Mouse (Mus musculus) stomach, embryonic 16.5 days (tissue): ENCODE data around the gene Ppp6r1. TPM values are rescaled to one million over a fixed set of nuclear protein-coding genes. Genes with fewer than 3 reads are reported as not detected.

Experiments used
- ATAC-seq: fragments of 200-750 bp; cut with Nextera tagmentation; 2 replicates; pipeline ENCODE4 v1.8.0; 2017; ENCODE audit warnings: moderate number of reproducible peaks, moderate TSS enrichment; ENCODE audit not compliant: insufficient read depth, low FRiP score
- H3K27ac ChIP-seq: fragments of 300-500 bp; sonication (generic); 2 replicates; pipeline ENCODE4 v1.5.1; 2014; ENCODE audit warnings: low read length
- H3K27me3 ChIP-seq: fragments of 300-500 bp; sonication (generic); 2 replicates; pipeline ENCODE4 v1.6.1; 2014; ENCODE audit warnings: low read length, control low read depth, mixed read lengths; ENCODE audit not compliant: control insufficient read depth, insufficient read depth
- H3K36me3 ChIP-seq: fragments of 300-500 bp; sonication (generic); 2 replicates; pipeline ENCODE4 v1.6.1; 2014; ENCODE audit warnings: low read length; ENCODE audit not compliant: control insufficient read depth, insufficient read depth
- H3K4me1 ChIP-seq: fragments of 300-500 bp; sonication (generic); 2 replicates; pipeline ENCODE4 v1.6.1; 2014; ENCODE audit warnings: low read length, control low read depth, mixed read lengths; ENCODE audit not compliant: control insufficient read depth, insufficient read depth
- H3K4me2 ChIP-seq: fragments of 300-500 bp; sonication (generic); 2 replicates; pipeline ENCODE4 v1.6.1; 2014; ENCODE audit warnings: low read depth, low read length, mixed read lengths
- H3K4me3 ChIP-seq: fragments of 300-500 bp; sonication (generic); replicated peaks from 2 replicates; pipeline ENCODE4 v1.5.1; 2014; ENCODE audit warnings: mild to moderate bottlenecking, low read length
- H3K9ac ChIP-seq: fragments of 300-500 bp; sonication (generic); 2 replicates; pipeline ENCODE4 v1.6.1; 2014; ENCODE audit warnings: low read length
- H3K9me3 ChIP-seq: fragments of 300-500 bp; sonication (generic); replicated peaks from 2 replicates; pipeline ENCODE4 v1.6.1; 2016; ENCODE audit warnings: low read length, control low read depth; ENCODE audit not compliant: control insufficient read depth
- WGBS: fragments of 180-500 bp; shearing (Covaris S2); extraction: QIAGEN DNeasy Blood & Tissue Kit; methylation state at CpG from one replicate; pipeline ENCODE4 v1.1.7; 2014; 5-methylcytosine and 5-hydroxymethylcytosine counted together
- polyA plus RNA-seq: library from polyadenylated mRNA; unstranded; fragments of >200 nt; fragmentation: Nextera tagmentation; extraction: Ambion mirVana; gene quantifications from 2 replicates; pipeline ENCODE4 v1.2.1, GENCODE M21; 2015

Gene Ppp6r1
- polyA plus RNA-seq, 1 experiment from 2014 or later: 3.8 TPM

GRCm38 (mm10) chr7:4641155-4641554 lies 17.7 kb downstream of the Ppp6r1 start:
- no peaks in the 10 kb centered on the region for H3K27me3 ChIP-seq
- H3K4me3 ChIP-seq: no peak overlapping the region
- no peak for ATAC-seq
- WGBS: 82% methylated on average over 11 of the region's 11 CpGs
- no peaks in the 10 kb centered on the region for H3K9me3 ChIP-seq
- H3K9ac ChIP-seq: no peak overlapping the region
- H3K4me2 ChIP-seq: no peak overlapping the region
- H3K27ac ChIP-seq: no peak overlapping the region
- peaks cover 27% of the 10 kb centered on the region for H3K36me3 ChIP-seq
- no peaks in the 10 kb centered on the region for H3K4me1 ChIP-seq

DNA sequence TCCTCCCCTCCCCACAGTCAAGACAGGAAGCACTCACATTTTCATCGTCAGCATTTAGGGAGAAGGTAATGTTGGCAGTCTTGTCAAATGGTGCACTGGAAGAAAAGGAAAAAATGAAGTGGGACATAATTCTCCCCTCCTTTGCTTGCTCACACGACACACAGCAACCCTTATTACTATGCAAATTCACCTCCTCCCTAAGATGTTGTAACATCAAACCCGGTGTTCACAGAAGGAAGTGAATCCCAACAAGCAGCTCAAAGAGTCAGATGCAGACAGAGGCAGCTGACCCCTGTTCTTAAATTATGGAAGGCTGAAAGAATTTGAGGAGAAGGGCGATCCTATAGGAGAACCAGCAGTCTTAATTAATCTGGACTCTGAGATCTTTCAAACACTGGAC lies 22.6 kb downstream of the Ppp6r1 start:
- peaks cover 23% of the 10 kb centered on the region; the same call in 1 of the 2 replicates for H3K36me3 ChIP-seq
- no peaks in the 10 kb centered on the region for H3K4me1 ChIP-seq
- no peaks in the 10 kb centered on the region for H3K27me3 ChIP-seq
- H3K4me2 ChIP-seq: no peak overlapping the region
- no peak overlapping the region for H3K4me3 ChIP-seq
- no peak for ATAC-seq
- no peak overlapping the region for H3K9ac ChIP-seq
- no peak overlapping the region for H3K27ac ChIP-seq
- 86% methylated on average over 4 of the region's 4 CpGs for WGBS
- H3K9me3 ChIP-seq: no peaks in the 10 kb centered on the region

DNA sequence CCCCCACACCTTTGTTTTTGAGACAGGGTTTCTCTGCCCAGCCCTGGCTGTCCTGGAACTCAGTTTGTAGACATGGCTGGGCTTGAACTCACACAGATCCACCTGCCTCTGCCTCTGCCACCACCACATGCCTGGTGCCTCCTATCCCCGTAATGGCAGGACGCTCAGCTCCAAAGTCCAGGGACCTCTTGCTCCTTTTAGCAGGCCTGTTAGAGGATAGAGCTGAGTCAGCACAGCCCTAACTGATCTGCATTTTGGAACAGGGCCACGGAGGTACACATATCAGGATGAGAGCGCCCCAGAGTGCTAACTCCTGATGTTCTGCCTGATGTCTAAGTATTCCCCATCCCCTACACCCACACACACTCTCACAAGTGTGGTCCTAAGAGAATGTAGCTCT lies 27.8 kb downstream of the Ppp6r1 start, which contains the start of gene Tmem86b:
TSS of gene Tmem86b (minus strand) at position 392 of the 400 bp plus-strand sequence.
- WGBS: 85% methylated on average over 4 of the region's 4 CpGs
- Histone ChIP-seq H3K4me1 (no peaks in the 10 kb centered on the region), H3K4me3 (no peak within 1 kb of the TSS), H3K27me3 (no peaks in the 10 kb centered on the region), H3K36me3 (0 out of 2 replicates have a peak, but pooled peaks cover 12% of the 10 kb centered on the region), H3K9me3 (no peaks in the 10 kb centered on the region), H3K9ac (no peak within 1 kb of the TSS), H3K4me2 (no peak within 1 kb of the TSS), H3K27ac (no peak within 1 kb of the TSS)
- peak; percentile 38; the same call in 1 of the 2 replicates for ATAC-seq

DNA sequence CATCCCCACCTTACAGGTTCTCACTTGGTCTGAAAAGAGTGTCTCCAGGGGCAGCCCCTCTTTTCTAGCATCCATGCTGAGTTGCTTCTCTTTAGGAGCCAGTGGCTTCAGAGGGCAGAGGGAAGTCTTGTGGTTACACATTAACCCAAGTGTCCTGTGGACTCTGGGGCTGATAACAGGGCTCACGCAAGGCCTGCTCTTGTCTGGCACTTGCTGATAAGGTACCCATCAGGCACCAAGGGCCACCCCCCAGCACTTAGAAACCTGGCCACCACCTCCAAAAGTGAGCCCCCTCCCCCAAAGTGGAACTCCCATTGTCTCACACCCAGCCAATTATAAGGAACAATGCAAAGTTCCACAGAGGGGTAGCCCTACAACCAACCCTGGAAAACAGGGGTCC lies 28.6 kb downstream of the Ppp6r1 start:
- WGBS: 78% methylated on average over 1 of the region's 1 CpGs
- no peak overlapping the region for H3K27ac ChIP-seq
- H3K9ac ChIP-seq: no peak overlapping the region
- H3K36me3 ChIP-seq: 0 out of 2 replicates have a peak, but pooled peaks cover 12% of the 10 kb centered on the region
- ATAC-seq: peak; percentile 51; the same call in 1 of the 2 replicates
- H3K9me3 ChIP-seq: no peaks in the 10 kb centered on the region
- no peak overlapping the region for H3K4me2 ChIP-seq
- H3K4me3 ChIP-seq: no peak overlapping the region
- no peaks in the 10 kb centered on the region for H3K4me1 ChIP-seq
- no peaks in the 10 kb centered on the region for H3K27me3 ChIP-seq

DNA sequence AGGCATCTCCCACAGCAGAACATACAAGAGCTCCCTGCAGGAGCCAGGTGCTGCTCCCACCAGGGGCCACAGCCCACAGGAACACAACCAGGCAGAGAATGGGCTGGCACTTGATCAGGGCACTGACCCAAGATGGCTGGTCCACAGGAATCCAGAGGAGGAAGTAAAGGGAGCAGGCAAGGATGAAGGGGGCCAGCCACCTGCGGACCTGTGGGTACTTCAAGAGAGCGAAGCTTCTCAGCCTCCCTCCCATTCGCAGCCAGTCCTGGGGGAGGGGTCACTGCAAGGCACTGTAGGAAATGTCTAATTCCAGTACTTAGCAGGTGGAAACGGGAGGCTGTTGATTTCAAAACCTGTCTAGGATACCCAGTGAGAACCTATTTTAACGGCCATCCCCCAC lies 29.2 kb downstream of the Ppp6r1 start:
- Histone ChIP-seq H3K9ac (no peak overlapping the region), H3K9me3 (no peaks in the 10 kb centered on the region), H3K4me2 (no peak overlapping the region), H3K27me3 (no peaks in the 10 kb centered on the region), H3K4me3 (no peak overlapping the region), H3K36me3 (0 out of 2 replicates have a peak, but pooled peaks cover 12% of the 10 kb centered on the region), H3K27ac (no peak overlapping the region), H3K4me1 (no peaks in the 10 kb centered on the region)
- ATAC-seq: no peak
- 81% methylated on average over 5 of the region's 5 CpGs for WGBS

GRCm38 (mm10) chr7:4625928-4626327 lies 32.9 kb downstream of the Ppp6r1 start:
- Histone ChIP-seq H3K4me3 (no peak overlapping the region), H3K36me3 (no peaks in the 10 kb centered on the region), H3K9ac (no peak overlapping the region), H3K4me2 (no peak overlapping the region), H3K27ac (no peak overlapping the region), H3K27me3 (no peaks in the 10 kb centered on the region), H3K4me1 (no peaks in the 10 kb centered on the region), H3K9me3 (no peaks in the 10 kb centered on the region)
- WGBS: 85% methylated on average over 2 of the region's 2 CpGs
- ATAC-seq: no peak

DNA sequence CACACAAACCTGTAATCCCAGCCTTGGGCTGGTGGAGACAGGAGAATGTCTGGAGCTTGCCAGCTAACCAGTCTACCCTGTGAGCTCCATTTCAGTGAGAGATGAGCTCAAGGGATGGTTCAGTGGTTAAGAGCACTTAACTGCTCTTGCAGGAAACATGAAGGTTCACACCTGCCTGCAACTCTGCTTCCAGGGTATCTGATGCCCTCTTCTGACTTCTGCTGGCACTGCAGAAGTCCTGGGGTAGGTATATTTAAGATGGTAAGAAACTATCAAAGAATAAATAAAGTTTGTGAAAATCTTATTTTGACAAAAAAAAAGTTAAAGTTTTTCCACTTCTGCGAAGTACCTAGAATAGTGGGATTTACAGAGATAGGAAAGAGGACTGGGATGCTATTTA lies 34.5 kb downstream of the Ppp6r1 start:
- WGBS: 46% methylated on average over 1 of the region's 1 CpGs

GRCm38 (mm10) chr7:4623544-4624189 lies 35.2 kb downstream of the Ppp6r1 start:
- H3K9ac ChIP-seq: no peak overlapping the region
- no peaks in the 10 kb centered on the region for H3K27me3 ChIP-seq
- no peak overlapping the region for H3K4me2 ChIP-seq
- H3K4me1 ChIP-seq: no peaks in the 10 kb centered on the region
- no peak overlapping the region for H3K27ac ChIP-seq
- no peaks in the 10 kb centered on the region for H3K36me3 ChIP-seq
- 18% methylated on average over 3 of the region's 4 CpGs for WGBS
- no peak overlapping the region for H3K4me3 ChIP-seq
- H3K9me3 ChIP-seq: no peaks in the 10 kb centered on the region
- ATAC-seq: no peak; the same call in 1 of the 2 replicates

More for the DNA sequence above, 34.5 kb downstream of the Ppp6r1 start:
- H3K4me3 ChIP-seq: no peak overlapping the region
- H3K9ac ChIP-seq: no peak overlapping the region
- H3K4me2 ChIP-seq: no peak overlapping the region
- no peaks in the 10 kb centered on the region for H3K4me1 ChIP-seq
- no peak for ATAC-seq
- no peak overlapping the region for H3K27ac ChIP-seq
- H3K9me3 ChIP-seq: no peaks in the 10 kb centered on the region
- no peaks in the 10 kb centered on the region for H3K36me3 ChIP-seq
- no peaks in the 10 kb centered on the region for H3K27me3 ChIP-seq

GRCm38 (mm10) chr7:4619979-4620378 lies 38.8 kb downstream of the Ppp6r1 start:
- 17% methylated on average over 1 of the region's 1 CpGs for WGBS

More at GRCm38 (mm10) chr7:4619979-4620378, 38.8 kb downstream of the Ppp6r1 start:
- Histone ChIP-seq H3K9me3 (no peaks in the 10 kb centered on the region), H3K27me3 (no peaks in the 10 kb centered on the region), H3K27ac (no peak overlapping the region), H3K9ac (no peak overlapping the region), H3K4me2 (no peak overlapping the region), H3K4me3 (no peak overlapping the region), H3K4me1 (no peaks in the 10 kb centered on the region), H3K36me3 (no peaks in the 10 kb centered on the region)
- ATAC-seq: no peak
